Mouse (Mus musculus): Measurements from ENCODE around the gene Cdc42bpa.

Gene Cdc42bpa

GRCm38 (mm10) chr1:179959721-179960542, at the start of gene Cdc42bpa:
Gene Cdc42bpa, plus strand, starts transcription at chr1:179960472.
- in situ Hi-C loops (cut with MboI): no loop called here

DNA sequence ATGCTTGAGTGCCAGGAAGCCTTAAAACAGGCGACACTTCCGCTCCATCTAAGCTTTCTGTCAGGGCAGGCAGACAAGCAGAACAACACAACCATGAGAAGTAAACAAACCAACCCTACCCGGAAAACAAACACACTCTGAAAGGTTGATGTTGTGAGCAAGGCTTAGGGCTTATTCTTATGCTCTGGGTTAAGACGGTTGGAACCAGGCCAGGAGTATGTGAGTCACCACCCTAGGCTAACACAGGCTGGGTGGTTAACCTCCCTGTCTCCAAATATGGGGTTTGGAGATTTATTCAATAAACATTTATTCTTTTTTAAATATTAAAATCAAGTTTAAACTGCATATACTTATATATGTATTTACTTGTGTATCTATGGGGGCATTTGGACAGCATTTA, 46.8 kb upstream of the Cdc42bpa start:
- in situ Hi-C loops (cut with MboI): no loop called here

DNA sequence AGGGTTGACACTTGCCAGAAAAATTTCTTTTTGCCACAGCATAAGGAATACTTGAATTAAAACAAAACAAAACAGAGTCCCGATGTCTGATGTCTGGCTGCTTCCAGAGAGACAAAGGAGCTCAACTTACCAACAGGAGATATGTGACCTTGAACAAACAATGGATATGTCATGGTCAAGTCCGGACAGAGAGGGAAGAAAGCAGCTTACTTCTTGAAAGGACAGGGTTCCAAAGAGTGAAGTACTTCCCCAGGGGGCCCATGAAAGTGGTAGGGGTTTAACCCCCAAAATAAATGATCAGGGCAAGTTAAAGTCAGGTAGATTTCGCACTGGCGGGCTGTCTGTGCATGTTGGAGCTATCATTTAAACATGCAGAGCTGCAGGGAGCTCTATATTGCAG, 43.2 kb upstream of the Cdc42bpa start:
- in situ Hi-C loops (cut with MboI): no loop called here

- in situ Hi-C loops (cut with MboI): no loop called here
These were observed 42.8 kb upstream of the Cdc42bpa start for GRCm38 (mm10) chr1:179917481-179917880.

GRCm38 (mm10) chr1:179919656-179920436, 40.4 kb upstream of the Cdc42bpa start:
- in situ Hi-C loops (cut with MboI): no loop called here

- in situ Hi-C loops (cut with MboI): no loop called here
These were observed 36.4 kb upstream of the Cdc42bpa start for GRCm38 (mm10) chr1:179923661-179924405.

- in situ Hi-C loops (cut with MboI): no loop called here
These were observed 34.0 kb upstream of the Cdc42bpa start for GRCm38 (mm10) chr1:179926240-179926639.

- in situ Hi-C loops (cut with MboI): no loop called here
These were observed 33.2 kb upstream of the Cdc42bpa start for GRCm38 (mm10) chr1:179927102-179927501.

GRCm38 (mm10) chr1:179928822-179929221, 31.4 kb upstream of the Cdc42bpa start:
- in situ Hi-C loops (cut with MboI): no loop called here

DNA sequence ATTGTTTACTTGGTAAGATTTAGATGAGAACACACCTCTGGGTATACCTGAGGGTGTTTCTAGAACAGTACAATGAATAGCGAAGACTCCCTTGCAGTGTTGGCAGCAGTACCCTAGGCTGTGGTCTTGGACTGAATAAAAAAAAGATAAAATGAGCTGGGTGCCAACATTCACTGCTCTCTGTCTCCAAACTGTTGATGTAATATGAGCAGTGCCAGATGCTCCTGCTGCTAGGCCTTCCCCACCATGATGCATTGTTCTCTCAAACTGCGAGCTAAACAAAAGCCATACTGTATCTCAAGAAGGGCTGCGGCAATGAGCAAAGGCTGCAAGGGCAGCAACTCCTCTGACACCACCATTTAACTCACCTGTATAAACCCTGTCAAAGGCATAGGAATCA, 29.0 kb upstream of the Cdc42bpa start:
- in situ Hi-C loops (cut with MboI): no loop called here

DNA sequence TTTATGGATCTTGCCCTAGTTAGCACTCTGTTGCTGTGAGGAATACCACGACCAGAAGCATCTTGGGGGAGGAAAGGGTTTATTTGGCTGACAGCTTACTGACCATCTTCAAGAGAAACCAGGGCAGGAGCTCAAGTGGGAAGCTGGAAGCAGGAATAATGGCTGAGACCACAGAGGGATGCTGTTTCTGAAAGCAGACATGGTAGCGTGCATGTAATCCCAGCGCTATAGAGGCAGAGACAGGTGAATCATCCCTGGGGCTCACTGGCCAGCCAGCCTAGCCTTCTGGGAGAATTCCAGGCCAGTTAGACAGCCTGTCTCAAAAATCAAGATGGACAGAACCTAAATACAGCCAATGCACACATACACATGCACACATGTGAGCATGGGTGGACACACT, 26.2 kb upstream of the Cdc42bpa start:
- in situ Hi-C loops (cut with MboI): no loop called here

DNA sequence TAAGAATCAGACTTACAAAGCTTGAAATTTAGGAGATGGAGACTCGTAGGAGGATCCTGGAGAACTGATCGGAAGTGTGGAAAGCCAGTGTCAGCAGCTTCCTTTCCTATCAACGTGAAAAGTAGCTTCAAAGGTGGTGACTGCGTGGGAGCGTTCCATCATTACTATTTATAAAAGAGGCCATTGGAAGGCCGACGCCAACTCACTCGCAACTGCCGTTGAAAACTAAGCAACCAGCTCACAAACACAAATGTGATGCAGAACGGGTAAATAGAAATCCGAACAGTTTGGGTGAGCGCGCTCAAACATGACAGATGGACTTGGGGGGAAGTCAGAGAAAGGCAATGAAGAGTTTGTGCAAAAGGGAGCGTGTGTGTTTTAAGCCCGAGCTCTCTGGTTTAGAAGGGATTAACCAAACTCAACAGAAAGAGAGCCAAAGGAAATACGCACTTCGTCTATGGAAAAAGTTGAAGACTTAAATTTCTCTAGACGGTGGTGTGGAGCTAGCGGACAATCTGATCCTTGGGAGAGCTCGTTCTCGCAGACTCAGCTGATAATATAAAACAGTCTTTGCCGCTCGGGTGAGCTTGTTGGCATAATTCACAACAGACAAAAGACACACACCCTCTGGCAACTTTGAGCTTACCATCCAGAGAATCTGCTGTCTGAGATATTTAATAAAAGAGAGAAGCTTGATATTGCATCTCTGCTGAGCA, 20.0 kb upstream of the Cdc42bpa start:
- in situ Hi-C loops (cut with MboI): no loop called here

- in situ Hi-C loops (cut with MboI): no loop called here
These were observed 19.4 kb upstream of the Cdc42bpa start for GRCm38 (mm10) chr1:179940787-179941352.

DNA sequence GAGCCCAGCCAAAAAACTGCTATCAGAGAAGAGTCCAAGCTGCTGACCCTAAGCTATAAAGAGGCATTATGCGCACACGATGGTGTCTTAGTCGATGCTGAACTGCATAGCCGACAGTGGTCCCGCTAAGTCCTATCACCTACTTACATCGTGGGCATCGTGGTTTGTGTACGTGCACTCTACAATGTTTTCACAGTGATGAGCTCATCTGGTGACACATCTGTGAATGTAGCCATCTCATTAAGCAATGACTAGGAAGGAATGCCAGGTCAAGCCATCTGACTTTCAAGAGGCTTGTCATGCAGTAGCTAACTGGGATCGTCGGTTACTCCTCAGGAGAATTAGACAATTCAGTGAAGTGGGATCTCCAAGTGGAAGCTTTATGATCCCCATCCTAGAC, 15.3 kb upstream of the Cdc42bpa start:
- in situ Hi-C loops (cut with MboI): no loop called here

DNA sequence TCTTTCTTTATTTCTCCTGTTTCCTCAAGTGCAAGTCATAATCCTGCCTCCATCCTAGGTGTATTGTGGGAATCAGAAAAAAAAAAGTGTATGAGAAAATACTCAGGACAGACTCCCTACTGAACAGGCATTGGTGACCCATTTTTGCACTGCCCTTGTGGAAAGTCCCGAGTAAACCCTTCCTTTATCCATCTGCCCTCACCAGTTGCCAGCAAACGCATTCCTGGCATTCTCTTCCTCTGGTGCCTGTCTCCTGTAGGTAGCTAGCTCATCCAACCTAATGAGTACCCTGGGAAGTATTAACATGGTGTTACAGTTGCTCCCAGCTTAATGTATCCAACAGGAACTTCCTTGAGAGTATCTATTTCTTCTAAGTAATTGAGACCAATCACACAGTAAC, 13.7 kb upstream of the Cdc42bpa start:
- in situ Hi-C loops (cut with MboI): no loop called here

DNA sequence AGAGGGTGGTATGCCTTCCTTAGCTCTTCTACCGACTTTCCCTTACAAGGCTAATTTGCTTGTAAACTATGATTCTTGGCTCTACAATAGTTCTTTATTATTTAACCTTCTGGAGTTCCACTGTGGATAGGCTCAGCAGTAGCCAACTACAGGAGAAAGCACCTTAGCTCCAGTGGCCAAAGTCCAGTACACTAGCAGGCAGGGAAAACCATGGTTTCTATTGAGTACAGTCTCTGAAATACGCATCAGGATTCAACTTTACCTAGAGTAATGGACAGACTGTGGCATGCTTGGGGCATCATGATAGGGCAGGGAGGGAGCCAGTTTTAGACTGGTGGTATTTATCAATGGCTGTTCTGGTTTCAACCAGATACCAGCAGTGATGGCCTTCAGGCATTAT, 12.6 kb upstream of the Cdc42bpa start:
- in situ Hi-C loops (cut with MboI): no loop called here

DNA sequence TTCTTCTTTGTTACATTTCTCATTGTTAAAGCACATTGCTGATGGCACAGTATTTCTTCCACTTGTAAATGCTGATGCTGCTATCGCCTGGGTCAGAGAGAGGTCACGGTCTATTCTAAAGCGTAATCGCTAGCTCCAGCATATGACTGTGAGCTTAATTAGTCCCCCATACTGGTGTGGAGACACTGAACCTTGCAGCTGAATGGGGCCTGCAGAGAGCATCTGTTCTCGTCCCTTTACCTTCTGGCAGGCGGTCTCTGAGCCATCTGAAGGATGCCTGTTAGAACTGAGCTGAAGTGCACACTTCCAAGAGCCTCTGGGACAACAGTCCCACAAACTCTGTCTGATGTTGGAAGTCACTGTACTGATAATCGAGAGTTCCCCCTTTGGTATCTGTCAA, 8.7 kb upstream of the Cdc42bpa start:
- in situ Hi-C loops (cut with MboI): no loop called here

- in situ Hi-C loops (cut with MboI): no loop called here
These were observed 7.0 kb upstream of the Cdc42bpa start for GRCm38 (mm10) chr1:179953251-179953650.

- in situ Hi-C loops (cut with MboI): no loop called here
These were observed 2.8 kb upstream of the Cdc42bpa start for GRCm38 (mm10) chr1:179957431-179957830.

GRCm38 (mm10) chr1:179958871-179959720, 1.2 kb upstream of the Cdc42bpa start:
- in situ Hi-C loops (cut with MboI): no loop called here

GRCm38 (mm10) chr1:179960543-179960876, 238 bp downstream of the Cdc42bpa start:
- in situ Hi-C loops (cut with MboI): no loop called here
